Comparison of ENCODE assay signal across 8 mouse cellular contexts in genomic region chr1:64790806-64791790, GRCm38 (mm10). TPM values are rescaled to one million over a fixed set of nuclear protein-coding genes. Genes with fewer than 3 reads are reported as not detected.
DNase-seq lines count a peak whose midpoint lies in the region; ATAC-seq and TF ChIP-seq lines count a peak whose summit lies in the region.

No protein-coding gene starts in this region.

- H3K36me3 ChIP-seq in intestine, embryonic 16.5 days (ENCODE audit: control insufficient read depth, insufficient read depth, low read length) = no peaks in the 10 kb centered on the region
- H3K36me3 ChIP-seq in intestine, postnatal 0 days (ENCODE audit: control insufficient read depth, insufficient read depth) = no peaks in the 10 kb centered on the region; the same call in 1 of the 2 replicates
- no peaks in the 10 kb centered on the region for H3K36me3 ChIP-seq in small intestine, adult 2 months (ENCODE audit: control insufficient read depth, insufficient read depth, low read length)

- peak; percentile 16 to 44 for DNase-seq in adrenal gland, postnatal 36 days
- DNase-seq in cerebellum, postnatal 25 days = peak; percentile 73 to 79
- peak; percentile 52 for DNase-seq in heart, postnatal 4 days
- no peak for DNase-seq in thymus, postnatal 14 days

- no peak overlapping the region for H3K4me2 ChIP-seq in intestine, embryonic 16.5 days (ENCODE audit: low read depth, low read length)
- no peak overlapping the region for H3K4me2 ChIP-seq in intestine, postnatal 0 days (replicated peaks; ENCODE audit: low read depth)

- TF ChIP-seq POLR2A in small intestine, adult 2 months (IDR thresholded peaks at IDR 0.05; ENCODE audit: low read depth, low read length) = no peak

- no peak overlapping the region for H3K9ac ChIP-seq in intestine, embryonic 16.5 days (ENCODE audit: low read depth, low read length)
- H3K9ac ChIP-seq in intestine, postnatal 0 days (ENCODE audit: low read depth, low read length) = no peak overlapping the region

- no peak overlapping the region for H3K4me3 ChIP-seq in intestine, embryonic 16.5 days (ENCODE audit: low read length)
- no peak overlapping the region for H3K4me3 ChIP-seq in intestine, postnatal 0 days (ENCODE audit: low read depth, low read length)
- H3K4me3 ChIP-seq in small intestine, adult 2 months (ENCODE audit: low read depth, low read length) = no peak overlapping the region

- no peak for ATAC-seq in intestine, embryonic 16.5 days
- ATAC-seq in intestine, postnatal 0 days = no peak
- no peak; the same call in 1 of the 2 replicates for ATAC-seq in monocyte, adult 5-6 weeks (replicated peaks; ENCODE audit: insufficient number of reproducible peaks, low FRiP score, low TSS enrichment, poor library complexity, severe bottlenecking)

- peaks cover 56% of the 10 kb centered on the region for H3K4me1 ChIP-seq in intestine, embryonic 16.5 days (ENCODE audit: control insufficient read depth, insufficient read depth, low read length)
- peaks cover 18% of the 10 kb centered on the region for H3K4me1 ChIP-seq in intestine, postnatal 0 days (replicated peaks; ENCODE audit: control insufficient read depth, insufficient read depth, low read length)
- H3K4me1 ChIP-seq in small intestine, adult 2 months (ENCODE audit: control insufficient read depth, insufficient read depth, insufficient read length, low read length) = peaks cover 57% of the 10 kb centered on the region

- no peaks in the 10 kb centered on the region for H3K27me3 ChIP-seq in intestine, embryonic 16.5 days (replicated peaks; ENCODE audit: control insufficient read depth, insufficient read depth, low read length)
- no peaks in the 10 kb centered on the region for H3K27me3 ChIP-seq in intestine, postnatal 0 days (replicated peaks; ENCODE audit: control insufficient read depth, insufficient read depth, low read length)
- H3K27me3 ChIP-seq in small intestine, adult 2 months (ENCODE audit: control insufficient read depth, insufficient read depth, low read length) = no peaks in the 10 kb centered on the region

- no peaks in the 10 kb centered on the region for H3K9me3 ChIP-seq in intestine, embryonic 16.5 days (ENCODE audit: control insufficient read depth, low read length)
- H3K9me3 ChIP-seq in intestine, postnatal 0 days (ENCODE audit: control insufficient read depth) = no peaks in the 10 kb centered on the region

- no peak for TF ChIP-seq CTCF in intestine, postnatal 0 days (IDR thresholded peaks at IDR 0.05; ENCODE audit: low read depth)
- TF ChIP-seq CTCF in small intestine, adult 2 months (IDR thresholded peaks at IDR 0.05; ENCODE audit: extremely low read depth, insufficient read length, insufficient replicate concordance, low read depth, low read length) = no peak

- WGBS in intestine, embryonic 16.5 days = 42% methylated on average over 9 of the region's 9 CpGs
- 43% methylated on average over 9 of the region's 9 CpGs for WGBS in intestine, postnatal 0 days
- 39% methylated on average over 9 of the region's 9 CpGs for WGBS in small intestine, adult 2 months

- peak overlapping the region; percentile 68 for H3K27ac ChIP-seq in intestine, embryonic 16.5 days (ENCODE audit: low read length)
- no peak overlapping the region for H3K27ac ChIP-seq in intestine, postnatal 0 days (ENCODE audit: low read depth, low read length)
- peak overlapping the region; percentile 52 for H3K27ac ChIP-seq in small intestine, adult 2 months (ENCODE audit: insufficient read depth, low read depth, low read length)

RNA-seq across cellular contexts. Expression of gene Fzd5, which starts 53.5 kb away (rescaled TPM):
- 5.7 and 6.1 TPM in 2 replicates for polyA plus RNA-seq in intestine, embryonic 16.5 days (2015; fragmentation: Nextera tagmentation; extraction: Ambion mirVana)
- 4.7 and 5.6 TPM in 2 replicates for polyA plus RNA-seq in intestine, postnatal 0 days (2015; fragmentation: Nextera tagmentation; extraction: Ambion mirVana)
- total RNA-seq in adrenal gland, postnatal 36 days (2021) = 10 to 100 TPM; 15.5 to 21.0 TPM
- 10 to 100 TPM in 1 of 2 experiments, 1 to 10 TPM in 1; 9.5 to 10.6 TPM for total RNA-seq in heart, postnatal 4 days (2021)
- polyA plus RNA-seq in small intestine, adult 2 months (2012; rRNA removed) = 51.3 and 133 TPM in 2 replicates
- total RNA-seq in monocyte, adult 5-6 weeks (2017) = 4.8 to 20.0 TPM (median 6.9 TPM) in 3 replicates
